Mouse (Mus musculus): ENCODE data around the gene Oas1f. TPM values are rescaled to one million over a fixed set of nuclear protein-coding genes. Genes with fewer than 3 reads are reported as not detected.
"Not testable (repeated sequence)": the region's sequence is repeated elsewhere in the genome, so short reads cannot be mapped to it uniquely, and the experiment has no call there.

Gene Oas1f
- total RNA-seq, 2 experiments from 2014 or later, result not detected

DNA sequence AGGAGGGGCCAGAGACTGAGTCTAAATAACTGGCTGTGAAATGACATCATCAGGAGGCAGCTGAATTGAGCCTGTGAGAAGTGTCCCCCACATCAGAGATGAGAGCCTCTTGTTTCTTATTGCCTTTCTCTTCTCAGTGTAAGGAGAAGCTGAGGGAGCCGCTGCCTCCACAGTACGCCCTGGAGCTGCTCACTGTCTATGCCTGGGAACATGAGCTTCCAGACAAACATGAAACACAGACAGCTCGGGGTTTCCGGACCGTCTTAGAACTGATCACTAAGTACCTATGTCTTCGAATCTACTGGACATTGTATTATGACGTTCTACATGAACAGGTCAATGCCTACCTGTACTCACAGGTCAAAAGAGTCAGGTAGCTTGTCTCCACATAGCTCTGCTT, 23.6 kb downstream of the Oas1f start:
- DNase-seq (ENCODE audit: low spot score), result no peak

DNA sequence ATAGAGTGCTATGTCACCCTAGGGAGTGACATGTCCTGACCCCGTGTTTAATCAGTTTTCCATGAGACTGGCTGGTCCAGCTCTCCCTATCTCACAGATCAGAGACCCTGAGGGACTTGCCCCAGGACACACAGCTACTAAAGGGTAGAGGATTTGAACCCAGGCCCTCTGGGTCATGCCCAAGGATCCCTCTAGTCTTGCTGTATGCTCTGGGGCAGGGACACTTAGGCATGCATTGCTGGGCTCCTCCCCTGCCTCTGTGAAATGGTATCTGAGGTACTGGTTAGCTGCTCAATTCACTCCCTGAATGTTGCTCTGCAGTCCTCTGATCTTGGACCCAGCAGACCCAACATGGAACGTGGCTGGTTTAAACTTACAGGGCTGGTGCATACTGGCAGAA, 24.3 kb downstream of the Oas1f start:
- no peak for DNase-seq (ENCODE audit: low spot score)

DNA sequence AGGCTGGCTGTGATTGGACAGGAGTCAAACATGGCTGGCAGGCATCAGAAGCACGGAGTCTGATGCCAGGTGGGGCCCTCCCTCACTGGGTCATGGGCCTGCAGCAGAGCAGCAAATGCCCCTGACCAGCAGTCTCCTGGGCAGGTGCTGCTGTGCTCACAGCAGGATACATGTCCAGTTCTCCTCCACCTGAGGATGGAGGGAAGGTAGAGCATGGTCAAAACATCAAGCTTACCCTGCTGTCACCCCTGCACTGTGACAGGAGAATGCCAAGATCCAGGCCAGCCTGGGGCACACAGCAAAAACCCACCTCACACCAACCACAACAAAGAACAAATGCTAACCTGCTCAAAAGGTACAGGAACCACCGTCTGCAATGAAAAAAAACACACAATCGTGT, 29.7 kb downstream of the Oas1f start:
- not testable (repeated sequence) for DNase-seq (ENCODE audit: low spot score)

GRCm38 (mm10) chr5:120877407-120877806, 30.2 kb downstream of the Oas1f start:
- not testable (repeated sequence) for DNase-seq (ENCODE audit: low spot score)

DNA sequence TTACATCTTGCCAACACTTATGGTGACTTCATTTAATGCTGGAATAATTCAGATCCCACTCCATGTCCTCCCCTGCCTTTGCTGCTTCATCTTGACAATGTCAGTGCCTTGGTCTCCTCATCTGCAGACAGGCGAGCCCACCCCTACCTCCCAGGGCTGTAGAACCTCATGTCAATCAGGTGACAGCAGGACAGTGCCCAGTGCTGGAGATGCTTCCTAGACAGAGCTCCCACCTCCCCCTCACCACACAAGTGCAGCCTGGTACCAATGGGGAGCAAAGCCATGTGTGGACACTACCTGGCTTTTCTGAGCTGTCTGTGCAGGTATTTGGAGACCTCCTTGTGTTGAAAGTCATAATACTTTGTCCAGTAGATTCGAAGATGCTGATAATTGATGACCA, 31.6 kb downstream of the Oas1f start:
- DNase-seq (ENCODE audit: low spot score), result not testable (repeated sequence)

DNA sequence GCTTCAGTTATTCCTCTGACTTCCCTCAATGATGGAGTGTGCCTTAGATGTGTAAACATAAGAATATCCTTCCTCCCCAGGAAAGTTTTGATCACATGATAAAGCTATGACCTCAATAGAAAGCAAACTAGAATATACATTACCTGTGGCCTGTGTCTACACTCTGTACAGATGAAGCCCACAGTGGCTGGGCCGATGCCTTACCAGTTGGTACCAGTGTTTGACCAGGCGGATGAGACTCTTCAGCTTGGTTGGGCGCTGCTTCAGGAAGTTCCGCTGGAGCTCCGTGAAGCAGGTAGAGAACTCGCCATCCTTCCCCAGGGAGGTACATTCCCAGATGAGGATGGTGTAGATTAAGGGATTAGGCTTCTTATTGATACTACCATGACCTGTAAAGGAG, 34.5 kb downstream of the Oas1f start:
- not testable (repeated sequence) for DNase-seq (ENCODE audit: low spot score)

- not testable (repeated sequence) for DNase-seq (ENCODE audit: low spot score)
These were observed 40.2 kb downstream of the Oas1f start, which contains the start of gene Oas1g for GRCm38 (mm10) chr5:120887413-120887812. TSS of gene Oas1g (minus strand) at chr5:120887613.

- DNase-seq (ENCODE audit: low spot score), result no peak
These were observed 40.7 kb downstream of the Oas1f start for GRCm38 (mm10) chr5:120887831-120888230.

GRCm38 (mm10) chr5:120888294-120888815, 41.2 kb downstream of the Oas1f start:
- not testable (repeated sequence) for DNase-seq (ENCODE audit: low spot score)

- DNase-seq (ENCODE audit: low spot score), result no peak
These were observed 42.9 kb downstream of the Oas1f start for GRCm38 (mm10) chr5:120890026-120890425.

DNA sequence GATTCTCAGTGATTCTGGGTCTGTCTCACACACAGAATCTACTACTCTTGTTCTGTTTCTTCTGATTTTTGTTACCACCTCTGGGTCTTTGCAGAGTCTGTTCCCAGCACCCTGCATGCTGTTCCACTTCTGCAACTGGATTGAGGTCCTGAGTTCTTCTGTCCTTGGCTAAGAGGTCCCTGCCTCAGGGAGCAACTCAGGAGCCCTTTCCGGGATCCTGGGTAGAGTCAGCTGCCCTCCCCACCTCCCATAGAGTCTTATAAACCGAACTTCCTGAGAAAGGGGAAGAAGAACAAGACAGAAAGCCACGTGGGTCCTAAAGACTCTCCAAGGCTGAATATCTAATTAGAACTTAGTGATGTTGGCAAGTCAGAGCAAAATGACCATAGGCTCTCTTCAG, 43.8 kb downstream of the Oas1f start:
- DNase-seq (ENCODE audit: low spot score), result no peak

DNA sequence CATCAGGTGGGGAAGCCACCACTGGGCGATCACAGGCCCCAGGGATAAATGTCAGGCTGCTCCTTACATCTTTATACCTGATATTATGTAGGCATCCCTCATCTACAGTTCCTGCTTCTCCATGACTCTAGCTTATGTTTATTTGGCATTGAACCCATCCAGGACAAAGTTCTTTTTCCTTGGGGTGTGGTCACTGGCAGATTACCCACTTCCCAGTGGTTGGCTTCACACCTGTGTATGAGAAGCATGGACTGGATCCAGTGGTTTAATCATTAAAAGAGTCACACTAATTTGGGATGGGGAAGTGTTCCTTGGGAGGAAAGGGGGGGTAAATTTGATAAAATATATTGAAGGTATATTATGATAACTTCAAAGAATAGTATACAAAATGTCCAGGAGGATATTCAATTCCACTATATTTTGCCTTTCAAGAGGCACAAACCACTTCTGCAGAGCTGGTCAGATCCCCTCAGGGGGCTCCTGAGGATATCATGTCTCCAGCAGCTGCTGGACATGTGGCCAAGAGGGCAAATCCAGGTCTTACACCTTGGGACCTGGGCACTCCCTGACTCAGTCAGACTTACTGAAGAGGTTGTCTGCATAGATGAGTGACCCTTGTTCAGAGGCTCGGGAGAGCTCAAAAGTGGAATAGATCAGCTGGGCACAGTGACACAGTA, 44.5 kb downstream of the Oas1f start:
- not testable (repeated sequence) for DNase-seq (ENCODE audit: low spot score)

DNA sequence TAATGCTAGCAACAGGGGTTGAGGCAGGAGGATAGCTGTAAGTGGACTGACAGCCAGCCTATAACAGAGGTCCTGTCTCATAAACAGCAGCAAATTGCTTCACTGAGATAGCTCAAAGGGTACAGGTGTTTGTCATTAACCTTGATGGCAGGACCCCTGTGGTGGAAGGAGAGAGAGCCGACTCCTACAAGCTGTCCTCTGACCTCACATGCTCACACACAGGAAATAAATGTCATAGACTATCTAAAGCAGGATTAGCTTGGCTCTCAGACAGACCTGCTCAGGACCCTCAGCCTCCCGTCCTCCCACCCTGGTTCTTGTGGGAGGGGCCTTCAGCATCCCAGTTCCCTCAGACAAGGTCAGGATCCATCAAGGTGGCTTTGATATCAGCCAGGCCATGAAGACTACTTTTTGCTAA, 45.1 kb downstream of the Oas1f start:
- no peak for DNase-seq (ENCODE audit: low spot score)

DNA sequence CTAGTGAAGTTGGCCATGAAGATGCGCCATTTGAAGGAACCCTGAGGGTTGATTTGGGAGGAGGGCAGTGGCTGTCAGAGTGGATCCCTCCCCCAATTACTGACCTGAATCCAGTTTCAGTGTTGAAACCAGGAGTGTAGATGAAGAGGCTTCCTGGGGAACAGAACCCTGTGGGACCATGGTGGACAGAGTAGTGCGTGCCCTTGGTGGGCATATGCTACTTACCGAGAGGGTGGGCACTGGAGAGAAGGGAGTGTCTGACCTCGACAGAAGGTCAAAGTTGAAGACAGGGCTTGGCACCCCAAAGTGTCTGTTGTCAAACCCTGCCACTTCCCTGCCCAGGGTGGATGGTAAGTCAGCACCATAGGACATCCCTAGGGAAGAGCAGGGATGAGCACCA, 46.7 kb downstream of the Oas1f start:
- DNase-seq (ENCODE audit: low spot score), result not testable (repeated sequence)

DNA sequence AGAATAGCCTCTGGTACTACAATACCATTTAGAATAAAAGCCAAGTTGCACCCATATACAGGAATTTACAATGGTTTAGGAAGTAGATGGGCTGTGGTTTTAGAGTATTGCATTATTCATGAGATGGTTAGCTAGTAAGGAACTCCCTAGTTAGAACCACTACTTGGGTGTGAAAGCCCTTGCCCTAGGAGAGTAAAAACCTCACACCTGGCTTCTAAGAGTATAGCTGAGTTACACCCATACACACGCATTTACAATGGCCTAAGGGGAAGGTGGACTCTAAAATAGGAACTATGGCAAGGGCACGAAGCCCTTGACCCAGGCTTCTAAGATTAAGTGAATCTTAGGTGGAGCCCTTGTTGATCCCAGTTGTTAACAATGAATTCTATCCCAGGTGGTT, 47.5 kb downstream of the Oas1f start:
- not testable (repeated sequence) for DNase-seq (ENCODE audit: low spot score)

DNA sequence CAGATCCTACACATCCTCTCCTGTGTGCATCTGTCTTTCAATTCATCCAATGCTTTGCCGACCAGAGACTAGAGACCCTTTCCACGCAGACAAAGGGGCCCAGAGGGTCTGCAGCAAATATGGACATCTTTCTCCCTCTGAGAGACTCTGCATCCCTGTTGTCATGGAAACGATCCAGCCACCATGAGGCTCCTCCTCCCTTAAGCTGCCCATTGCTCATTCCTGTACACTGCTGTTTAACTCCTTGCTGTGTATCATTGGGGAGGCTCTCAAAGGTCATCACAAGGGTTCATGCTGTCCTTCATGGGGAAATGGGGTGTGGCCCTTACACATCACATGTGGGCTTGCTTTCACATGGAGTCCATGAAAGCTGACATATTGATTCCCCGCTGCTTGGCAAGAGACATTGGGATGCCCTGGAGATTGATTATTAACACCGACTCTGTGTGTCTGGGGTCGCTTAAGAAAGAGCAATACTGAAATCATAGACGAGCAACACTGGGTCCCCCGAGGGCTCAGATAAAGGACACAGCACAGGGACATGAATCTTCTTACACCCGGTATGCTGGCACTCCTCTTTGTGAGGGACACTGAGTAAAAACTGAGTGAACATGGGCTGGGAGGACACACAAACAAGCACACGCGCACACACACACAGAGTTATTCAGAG, 48.2 kb downstream of the Oas1f start:
- DNase-seq (ENCODE audit: low spot score), result no peak

DNA sequence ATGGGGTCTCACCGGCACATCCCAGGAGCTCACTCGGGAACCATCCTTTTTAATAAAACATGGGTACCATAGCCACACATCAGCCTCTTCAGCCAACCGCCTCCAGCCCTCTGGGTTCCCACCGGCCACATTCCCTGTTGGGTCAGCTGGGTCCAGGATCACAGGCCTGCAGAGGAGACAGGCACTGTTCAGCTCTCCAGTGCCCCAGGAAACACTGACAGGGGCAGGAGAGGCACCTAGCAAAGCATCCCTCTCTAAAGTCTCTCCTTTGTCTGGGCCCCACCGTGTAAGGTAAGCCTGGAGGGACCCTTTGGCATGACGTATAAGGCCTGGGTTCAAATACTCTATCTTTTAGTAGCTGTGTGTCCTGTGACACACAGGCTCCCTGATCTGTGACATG, 51.1 kb downstream of the Oas1f start:
- DNase-seq (ENCODE audit: low spot score), result no peak

- DNase-seq (ENCODE audit: low spot score), result no peak
These were observed 51.6 kb downstream of the Oas1f start for GRCm38 (mm10) chr5:120898726-120899125.

GRCm38 (mm10) chr5:120900666-120901065, 53.5 kb downstream of the Oas1f start:
- DNase-seq (ENCODE audit: low spot score), result no peak

- DNase-seq (ENCODE audit: low spot score), result no peak
These were observed 54.9 kb downstream of the Oas1f start for GRCm38 (mm10) chr5:120902056-120902455.

- not testable (repeated sequence) for DNase-seq (ENCODE audit: low spot score)
These were observed 59.9 kb downstream of the Oas1f start, which contains the start of gene Oas1a for GRCm38 (mm10) chr5:120906791-120907733. TSS of gene Oas1a (minus strand) at chr5:120907521.

Measured in gastrocnemius, adult 18-20 months (tissue).